Mouse (Mus musculus) gastrocnemius, postnatal 36 days (tissue): ENCODE results near the gene Ppp1r12c. TPM values are rescaled to one million over a fixed set of nuclear protein-coding genes. Genes with fewer than 3 reads are reported as not detected.

ENCODE experiments used
- DNase-seq, 2 experiments: peaks; one replicate each; pipeline ENCODE4 v3.0.0; 2022
- intact Hi-C: fragments of 180-260 bp; cut with DNase I; formaldehyde crosslinking; loops from one replicate; pipeline ENCODE4 v1.15.1; 2025
- total RNA-seq, 2 experiments: library from RNA; stranded (reverse); gene quantifications; 2 replicates each; pipeline ENCODE4 v1.2.3; 2021

Ppp1r12c gene
- total RNA-seq, 2 experiments from 2014 or later: 18.3 to 19.4 TPM

- no peak for DNase-seq
- intact Hi-C loops: no loop called here
Measured at GRCm38 (mm10) chr7:4497271-4497903, 4.1 kb downstream of the Ppp1r12c start.

- no peak for DNase-seq
- intact Hi-C loops: no loop called here
Measured at GRCm38 (mm10) chr7:4496468-4496867, 5.0 kb downstream of the Ppp1r12c start.

DNA sequence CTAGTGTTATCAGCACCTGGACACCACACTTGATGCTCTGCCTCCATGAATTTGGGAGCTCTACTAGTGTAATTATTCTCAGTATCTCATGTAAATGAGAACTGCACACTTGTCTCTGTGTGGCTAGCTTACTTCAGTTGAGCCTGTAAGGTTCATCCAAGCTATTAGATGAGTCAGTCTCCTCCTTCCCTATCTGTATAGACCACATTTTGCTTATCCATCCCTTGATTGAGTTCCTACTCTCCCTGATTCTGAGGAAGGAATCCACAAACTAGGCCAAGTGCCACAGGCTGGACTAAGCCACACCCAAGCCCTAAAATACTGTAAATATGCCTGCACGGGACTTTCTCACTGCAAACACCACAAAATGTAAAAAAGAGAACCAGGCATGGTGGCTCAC lies 7.5 kb downstream of the Ppp1r12c start:
- DNase-seq: no peak
- intact Hi-C loops: no loop called here

GRCm38 (mm10) chr7:4492284-4493224 lies 8.9 kb downstream of the Ppp1r12c start:
- intact Hi-C loops: no loop called here
- no peak for DNase-seq

DNA sequence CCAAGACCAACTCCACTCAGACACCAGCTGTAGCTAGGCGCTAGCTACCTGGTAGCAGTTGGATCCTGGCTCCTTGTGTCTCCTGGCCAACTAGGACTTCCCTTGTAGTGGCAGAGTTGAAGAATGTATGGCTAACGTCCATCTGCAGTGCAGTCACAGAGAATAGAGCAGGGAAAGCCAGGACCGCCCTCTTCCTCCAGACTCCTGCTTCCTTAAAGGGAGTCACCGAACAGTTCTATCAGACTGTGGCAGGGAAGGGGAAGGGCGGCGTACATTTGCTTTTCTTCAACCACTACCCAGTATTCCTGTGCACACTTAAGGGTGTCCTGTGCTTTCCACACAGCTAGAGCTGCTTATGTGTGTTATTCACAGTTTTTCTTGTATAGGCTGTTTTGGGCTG lies 10.2 kb downstream of the Ppp1r12c start:
- no peak for DNase-seq
- intact Hi-C loops: no loop called here

DNA sequence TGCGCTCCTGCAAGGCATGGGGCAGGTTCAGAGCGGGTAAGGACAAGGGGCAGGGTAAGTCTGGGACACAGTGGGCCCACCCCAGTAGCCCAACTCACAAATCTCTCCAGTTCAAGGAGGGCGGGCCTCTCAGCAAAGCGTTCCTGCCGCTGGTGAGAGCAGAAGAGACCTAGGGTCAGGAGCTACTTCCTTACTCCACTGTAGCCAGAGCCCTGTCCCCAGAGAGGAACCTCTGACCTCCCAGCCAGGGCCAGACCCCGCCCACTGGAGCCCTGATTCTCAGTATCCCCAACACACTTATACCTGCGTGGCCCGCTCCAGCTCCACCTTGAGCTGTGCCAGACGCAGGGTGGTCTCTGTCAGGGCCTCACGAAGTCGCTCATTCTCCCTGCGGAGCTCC lies 19.2 kb downstream of the Ppp1r12c start:
- DNase-seq: no peak
- intact Hi-C loops: no loop called here

DNA sequence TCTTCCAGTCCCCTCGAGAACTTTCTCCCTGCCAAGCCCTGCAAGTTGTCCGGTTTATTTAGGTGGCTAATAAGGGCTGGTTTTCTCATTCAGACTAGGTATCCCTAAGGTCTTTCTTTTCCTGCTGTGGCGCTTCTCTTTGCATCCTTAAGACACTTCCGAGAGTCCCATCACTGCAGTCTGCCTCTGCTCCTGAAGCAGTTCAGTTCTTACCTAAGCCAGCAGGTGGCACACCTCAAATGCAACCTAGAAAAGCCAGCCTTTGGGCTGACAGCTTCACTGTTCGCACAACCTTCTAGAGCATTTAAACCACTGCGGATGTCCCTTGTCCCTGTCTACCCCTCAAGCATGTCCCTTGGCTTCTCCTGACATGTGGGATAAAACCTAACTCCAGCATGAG lies 21.8 kb downstream of the Ppp1r12c start:
- no peak for DNase-seq
- intact Hi-C loops: no loop called here

GRCm38 (mm10) chr7:4478796-4479291 lies 22.6 kb downstream of the Ppp1r12c start:
- intact Hi-C loops: no loop called here
- DNase-seq: no peak

DNA sequence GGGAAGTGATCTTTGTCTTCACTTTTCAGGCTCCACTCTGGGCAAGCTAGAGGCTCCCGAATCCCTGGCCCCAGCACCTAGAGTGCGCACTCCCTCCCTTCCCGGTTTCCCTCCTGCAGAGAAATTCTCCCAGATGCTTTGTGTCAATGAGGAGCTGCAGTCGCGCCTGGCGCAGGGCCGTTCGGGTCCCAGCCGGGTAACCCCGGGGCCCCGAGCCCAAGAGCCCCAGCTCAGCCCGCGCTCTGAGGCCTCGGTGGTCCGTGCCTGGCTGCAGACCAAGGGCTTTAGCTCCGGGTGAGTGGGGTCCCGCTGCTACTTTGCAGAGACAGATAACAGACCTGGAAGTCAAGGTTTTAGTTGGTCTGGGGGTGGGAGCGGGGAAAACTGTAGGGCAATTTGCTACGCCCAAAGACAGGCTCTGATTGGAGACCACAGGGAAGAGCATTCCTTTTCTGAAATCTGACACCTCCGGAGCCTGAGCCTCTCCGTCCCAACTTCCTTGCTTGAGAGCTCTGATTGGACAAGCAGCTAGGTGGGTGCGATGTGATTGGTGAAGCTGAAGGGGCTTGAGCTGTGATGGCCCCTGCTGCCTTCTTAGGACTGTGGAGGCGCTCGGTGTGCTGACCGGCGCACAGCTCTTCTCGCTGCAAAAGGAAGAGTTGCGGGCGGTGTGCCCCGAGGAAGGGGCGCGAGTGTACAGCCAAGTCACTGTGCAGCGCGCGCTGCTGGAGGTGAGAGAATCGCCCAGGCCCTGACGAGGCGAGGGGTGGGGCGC lies 23.3 kb downstream of the Ppp1r12c start:
- intact Hi-C loops: no loop called here
- DNase-seq: peak; percentile 65 to 70

DNA sequence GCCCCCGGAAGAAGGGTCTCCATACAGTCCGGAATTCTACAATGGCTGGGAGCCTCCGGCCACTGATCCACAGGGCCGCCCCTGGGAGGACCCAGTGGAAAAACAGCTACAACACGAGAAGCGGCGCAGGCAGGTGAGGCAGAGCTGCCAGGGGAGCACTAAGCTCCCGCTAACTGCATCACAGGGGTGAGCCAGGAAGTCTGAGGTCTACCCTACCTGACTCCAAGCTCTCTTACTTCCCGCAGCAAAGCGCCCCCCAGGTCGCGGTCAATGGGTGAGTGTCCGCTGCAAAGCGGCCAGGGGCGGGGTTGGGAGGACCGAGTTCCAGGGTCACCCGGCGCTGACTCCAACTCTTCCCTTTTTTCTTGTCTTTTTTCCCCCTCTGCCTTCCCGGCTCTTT lies 27.5 kb downstream of the Ppp1r12c start:
- intact Hi-C loops: no loop called here
- no peak for DNase-seq

- peak; percentile 70 to 75 for DNase-seq
- intact Hi-C loops: no loop called here
Measured at GRCm38 (mm10) chr7:4471179-4471555, 30.3 kb downstream of the Ppp1r12c start.

DNA sequence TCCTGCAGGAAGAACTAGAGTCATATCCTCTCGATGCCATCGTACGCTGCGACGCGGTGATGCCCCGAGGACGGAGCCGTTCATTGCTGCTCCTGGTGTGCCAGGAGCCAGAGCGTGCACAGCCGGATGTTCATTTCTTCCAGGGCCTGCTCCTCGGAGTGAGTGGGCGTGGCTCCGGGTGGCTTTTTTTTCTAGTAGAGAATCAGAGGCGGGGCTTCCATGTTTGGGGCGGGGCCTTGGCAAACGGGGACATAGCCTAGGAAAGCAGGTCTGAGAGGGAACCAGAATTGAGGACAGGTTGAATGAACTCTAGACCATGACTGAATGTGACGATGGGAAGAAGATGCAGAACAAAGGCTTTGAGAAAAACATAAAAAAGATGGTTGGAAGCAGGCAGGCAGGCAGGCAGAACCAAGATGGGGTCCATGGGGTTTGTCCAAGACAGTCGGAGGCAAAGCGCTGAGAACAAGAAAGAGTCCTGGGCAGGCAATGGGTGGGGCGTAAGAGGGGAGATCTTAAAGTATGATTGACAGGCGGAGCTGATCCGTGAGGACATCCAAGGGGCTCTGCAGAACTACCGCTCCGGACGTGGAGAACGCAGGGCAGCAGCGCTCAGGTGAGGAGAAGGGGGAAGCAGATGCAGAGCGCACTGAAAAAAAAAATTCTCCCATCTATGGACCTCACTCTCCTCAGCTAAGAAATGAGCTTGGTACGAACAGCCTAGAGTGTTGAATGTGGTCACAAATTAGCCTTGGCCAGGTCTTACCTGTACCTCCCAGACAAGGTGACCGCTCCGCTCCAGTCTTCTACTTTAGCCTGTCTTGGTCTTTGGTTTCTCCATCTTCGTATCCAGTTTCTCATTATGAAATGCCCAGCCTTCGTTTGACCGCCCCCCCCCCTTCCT lies 31.0 kb downstream of the Ppp1r12c start:
- DNase-seq: peak in 1 of 2 experiments; percentile 39
- intact Hi-C loops: no loop called here

GRCm38 (mm10) chr7:4467801-4468200 lies 33.7 kb downstream of the Ppp1r12c start:
- DNase-seq: no peak
- intact Hi-C loops: no loop called here

- intact Hi-C loops: no loop called here
- DNase-seq: no peak
Measured at GRCm38 (mm10) chr7:4464194-4464824, 37.2 kb downstream of the Ppp1r12c start.

DNA sequence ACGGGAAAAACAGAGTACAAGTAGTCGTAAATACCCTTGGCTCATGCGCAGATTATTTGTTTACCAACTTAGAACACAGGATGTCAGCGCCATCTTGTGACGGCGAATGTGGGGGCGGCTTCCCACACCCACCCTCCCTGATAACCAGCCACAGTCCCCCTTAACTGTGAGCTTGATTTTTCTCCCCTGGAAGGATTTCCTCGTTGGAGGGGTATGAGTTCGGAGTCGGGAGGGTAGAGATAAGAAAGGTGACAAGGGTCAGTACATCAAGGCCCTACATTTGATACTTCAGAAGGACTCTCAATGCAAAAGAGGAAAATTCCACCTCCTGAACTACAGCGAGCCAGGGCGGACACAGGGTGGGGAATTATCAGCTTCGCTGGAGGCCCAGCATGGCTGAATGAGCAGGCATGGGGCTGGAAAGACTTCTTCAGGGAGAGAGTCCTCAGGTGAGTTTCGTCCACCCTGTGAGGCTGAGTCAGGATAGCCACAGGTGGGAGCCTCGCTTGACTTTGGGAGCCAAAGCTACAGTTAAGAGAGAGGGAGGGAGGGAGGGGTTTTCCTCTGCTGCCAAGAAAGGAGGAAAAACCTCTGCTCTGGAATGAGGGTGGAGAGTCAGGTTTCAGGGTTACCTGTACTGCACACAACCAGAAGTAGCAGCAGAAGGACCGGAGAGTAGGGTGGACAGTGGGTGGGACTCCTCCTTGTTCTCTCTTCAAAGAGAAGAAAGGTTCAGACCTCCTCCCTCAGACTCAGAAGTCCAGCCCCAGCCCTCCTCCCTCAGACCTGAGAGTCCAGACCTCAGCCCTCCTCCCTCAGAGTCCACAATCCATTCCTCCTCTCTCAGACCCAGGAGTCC lies 40.7 kb downstream of the Ppp1r12c start, which contains the start of gene Eps8l1:
Gene Eps8l1, plus strand, starts transcription at position 99 of the 859 bp plus-strand sequence.
- peak in 1 of 2 experiments; percentile 1 for DNase-seq
- intact Hi-C loops: no loop called here

DNA sequence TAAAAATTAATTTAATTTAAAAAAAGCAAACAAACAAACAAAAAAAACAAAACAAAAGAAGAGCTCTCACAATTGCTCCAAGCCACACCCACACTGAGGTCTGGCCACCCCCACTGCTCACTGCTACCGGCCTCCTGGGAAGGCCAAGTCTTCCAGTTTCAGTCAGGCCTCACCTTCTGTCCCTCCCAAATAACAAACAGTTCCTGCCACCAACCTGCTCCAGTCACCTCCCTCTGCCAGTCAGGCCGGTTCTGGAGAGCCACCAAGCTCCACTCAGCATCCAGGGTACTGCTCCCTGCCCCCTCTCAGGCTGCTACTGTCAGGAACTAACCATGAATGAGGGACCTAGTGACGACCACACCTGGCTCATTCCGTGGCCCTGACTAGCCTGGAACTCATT lies 48.8 kb downstream of the Ppp1r12c start:
- intact Hi-C loops: no loop called here
- DNase-seq: no peak

DNA sequence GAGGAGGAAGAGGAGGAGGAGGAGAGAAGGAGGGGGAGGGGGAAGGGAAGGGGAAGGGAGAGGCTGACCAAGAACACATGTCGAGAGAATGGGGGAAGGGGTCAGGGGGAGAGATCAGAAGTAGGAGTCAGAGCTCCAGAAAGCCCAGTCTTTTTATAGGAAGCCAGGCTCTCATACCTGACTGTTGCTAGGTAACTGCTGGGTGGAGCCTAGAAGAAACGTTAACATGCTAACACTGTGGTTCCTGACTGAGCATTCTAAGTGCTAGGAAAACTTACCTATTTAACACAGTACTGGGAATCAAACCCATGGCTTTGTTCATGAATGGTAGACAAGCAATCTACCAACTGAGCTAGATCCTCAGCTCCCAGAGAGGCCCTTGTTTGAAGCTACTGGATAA lies 52.3 kb downstream of the Ppp1r12c start:
- intact Hi-C loops: loop anchor here (5.0 kb wide), 1 partner anchor 353 kb away; no protein-coding TSS in a partner anchor
- DNase-seq: no peak

GRCm38 (mm10) chr7:4448439-4448838 lies 53.0 kb downstream of the Ppp1r12c start:
- DNase-seq: no peak
- intact Hi-C loops: loop anchor here (5.0 kb wide), 1 partner anchor 354 kb away; no protein-coding TSS in a partner anchor
